Mouse (Mus musculus): ENCODE data around the gene Spdye4c. TPM values are rescaled to one million over a fixed set of nuclear protein-coding genes. Genes with fewer than 3 reads are reported as not detected.

Spdye4c gene
- not detected in 2 replicates for polyA plus RNA-seq (2015; fragmentation: Nextera tagmentation; extraction: Ambion mirVana)

- Histone ChIP-seq H3K4me3 (no peak within 1 kb of the TSS), H3K27ac (no peak within 1 kb of the TSS), H3K36me3 (no peaks in the 10 kb centered on the region), H3K4me1 (no peaks in the 10 kb centered on the region), H3K4me2 (no peak within 1 kb of the TSS), H3K9me3 (no peaks in the 10 kb centered on the region), H3K27me3 (no peaks in the 10 kb centered on the region), H3K9ac (no peak within 1 kb of the TSS)
- 93% methylated on average over 3 of the region's 3 CpGs for WGBS
- no peak for ATAC-seq (ENCODE audit: insufficient number of reproducible peaks, insufficient read depth, low FRiP score, low TSS enrichment, low read depth)
These were observed at the start of gene Spdye4c for GRCm38 (mm10) chr2:128590909-128591308. Gene Spdye4c (plus strand): TSS chr2:128591209.

DNA sequence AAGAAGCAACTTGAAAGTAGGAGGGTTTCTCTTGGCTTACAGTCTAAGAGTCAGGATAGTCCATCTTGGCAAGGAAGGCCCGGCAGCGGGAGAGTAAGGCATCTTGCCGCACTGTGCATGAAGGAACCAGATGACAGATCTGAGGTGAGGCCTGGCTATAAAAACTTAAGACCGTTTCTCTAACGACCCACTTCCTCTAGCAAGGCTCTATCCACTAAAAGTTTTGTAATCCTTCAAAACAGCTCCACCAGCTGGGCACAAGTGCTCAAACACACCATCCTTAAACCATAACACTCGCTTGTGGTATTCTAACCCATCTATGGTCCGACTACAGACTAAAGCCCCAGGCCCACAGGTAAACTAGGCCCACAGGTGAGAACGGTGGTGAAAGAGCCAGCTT lies 47.5 kb upstream of the Spdye4c start:
- no peaks in the 10 kb centered on the region for H3K36me3 ChIP-seq
- no peak overlapping the region for H3K4me2 ChIP-seq
- no peak overlapping the region for H3K4me3 ChIP-seq
- WGBS = 72% methylated on average over 8 of the region's 8 CpGs
- H3K27me3 ChIP-seq = no peaks in the 10 kb centered on the region
- no peak for ATAC-seq (ENCODE audit: insufficient number of reproducible peaks, insufficient read depth, low FRiP score, low TSS enrichment, low read depth)
- peaks cover 25% of the 10 kb centered on the region for H3K4me1 ChIP-seq
- no peak overlapping the region for H3K9ac ChIP-seq
- no peak overlapping the region for H3K27ac ChIP-seq
- no peaks in the 10 kb centered on the region for H3K9me3 ChIP-seq

DNA sequence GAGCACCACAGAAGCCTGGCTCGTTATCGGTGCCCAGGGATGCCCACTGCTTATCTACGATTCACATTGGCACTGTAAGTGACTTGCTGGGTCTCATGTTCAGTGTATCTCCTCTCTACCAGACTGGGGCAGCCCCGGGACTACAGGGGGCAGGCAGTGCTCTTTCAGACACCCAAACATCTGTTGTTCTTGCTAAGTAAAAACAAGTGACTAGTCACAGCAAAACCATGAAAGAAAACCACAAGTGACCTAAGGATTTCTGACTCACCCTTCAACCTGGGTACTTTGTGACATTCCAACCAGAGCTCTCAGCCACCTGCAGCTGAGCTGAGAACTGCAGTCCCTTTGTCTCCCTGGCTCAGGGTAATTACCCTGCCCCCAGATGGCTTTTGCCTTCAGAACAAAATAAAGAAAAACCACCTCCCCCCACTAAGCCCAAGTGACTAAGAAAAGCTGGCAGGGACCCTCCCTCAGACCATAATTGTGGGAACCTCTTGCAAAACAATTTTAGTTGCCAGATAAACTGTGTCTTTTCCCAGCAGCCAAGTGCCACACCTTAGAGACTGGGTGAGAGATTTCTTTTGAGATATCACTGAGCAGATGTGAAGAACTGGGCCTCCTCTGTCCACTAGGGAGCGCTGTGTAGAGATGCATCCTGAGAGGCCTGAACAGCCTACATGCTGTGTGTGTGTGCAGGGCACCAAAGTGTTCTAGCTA lies 46.4 kb upstream of the Spdye4c start:
- peaks cover 29% of the 10 kb centered on the region for H3K4me1 ChIP-seq
- H3K9me3 ChIP-seq = no peaks in the 10 kb centered on the region
- no peaks in the 10 kb centered on the region for H3K36me3 ChIP-seq
- peak; percentile 27; the same call in 1 of the 2 replicates for ATAC-seq (ENCODE audit: insufficient number of reproducible peaks, insufficient read depth, low FRiP score, low TSS enrichment, low read depth)
- H3K9ac ChIP-seq = no peak overlapping the region
- H3K4me2 ChIP-seq = no peak overlapping the region
- H3K27ac ChIP-seq = 0 out of 2 replicates have a peak overlapping the region, but pooled peaks have one; percentile 24
- H3K4me3 ChIP-seq = no peak overlapping the region
- 39% methylated on average over 5 of the region's 5 CpGs for WGBS
- no peaks in the 10 kb centered on the region for H3K27me3 ChIP-seq

- peaks cover 34% of the 10 kb centered on the region for H3K4me1 ChIP-seq
- H3K4me3 ChIP-seq = no peak overlapping the region
- no peak overlapping the region for H3K27ac ChIP-seq
- H3K27me3 ChIP-seq = no peaks in the 10 kb centered on the region
- H3K9ac ChIP-seq = no peak overlapping the region
- no peaks in the 10 kb centered on the region for H3K9me3 ChIP-seq
- 73% methylated on average over 7 of the region's 7 CpGs for WGBS
- no peaks in the 10 kb centered on the region for H3K36me3 ChIP-seq
- ATAC-seq (ENCODE audit: insufficient number of reproducible peaks, insufficient read depth, low FRiP score, low TSS enrichment, low read depth) = no peak
- H3K4me2 ChIP-seq = no peak overlapping the region
These were observed 45.6 kb upstream of the Spdye4c start for GRCm38 (mm10) chr2:128545447-128545846.

DNA sequence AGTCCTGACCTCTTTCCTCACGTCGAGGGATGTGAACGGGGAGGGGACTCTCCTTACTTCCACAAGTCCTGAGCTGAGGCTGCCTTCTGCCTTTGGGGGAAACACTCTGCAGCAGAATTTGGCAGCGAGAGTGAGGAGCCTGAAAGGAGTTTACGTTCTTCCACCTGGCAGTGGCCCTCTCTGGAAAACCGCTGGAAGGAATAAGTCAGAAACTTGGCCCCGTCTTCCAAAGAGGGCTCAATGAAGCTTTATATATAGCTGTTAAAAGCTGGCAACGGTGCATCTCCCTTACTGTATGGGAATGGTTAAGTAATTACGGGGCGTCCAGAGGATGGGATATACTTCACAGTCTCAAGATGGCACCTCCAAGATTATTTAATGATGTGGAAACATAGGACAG lies 43.9 kb upstream of the Spdye4c start:
- 61% methylated on average over 10 of the region's 10 CpGs for WGBS
- Histone ChIP-seq H3K36me3 (no peaks in the 10 kb centered on the region), H3K27ac (no peak overlapping the region), H3K4me1 (peaks cover 34% of the 10 kb centered on the region), H3K27me3 (no peaks in the 10 kb centered on the region), H3K4me2 (no peak overlapping the region), H3K9ac (no peak overlapping the region), H3K9me3 (no peaks in the 10 kb centered on the region), H3K4me3 (no peak overlapping the region)
- ATAC-seq (ENCODE audit: insufficient number of reproducible peaks, insufficient read depth, low FRiP score, low TSS enrichment, low read depth) = no peak

DNA sequence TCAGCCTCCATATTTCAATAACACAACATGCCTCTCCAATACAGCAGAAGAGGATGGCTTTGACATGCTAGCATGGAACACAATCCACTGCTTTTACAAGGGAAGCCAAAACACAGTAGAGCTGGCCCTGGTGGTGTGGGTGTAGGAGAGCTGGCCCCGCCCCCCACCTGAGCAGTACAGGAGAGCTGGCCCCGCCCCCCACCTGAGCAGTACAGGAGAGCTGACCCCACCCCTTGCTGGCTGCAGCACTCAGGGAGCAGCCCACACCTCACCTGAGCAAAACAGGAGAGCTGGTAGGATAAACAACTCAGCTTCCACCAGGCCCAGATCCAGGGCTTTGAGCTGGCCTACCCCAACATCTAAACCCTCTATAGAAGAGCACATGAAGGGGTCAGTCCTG lies 42.7 kb upstream of the Spdye4c start:
- H3K4me2 ChIP-seq = no peak overlapping the region
- peak; percentile 49; the same call in 1 of the 2 replicates for ATAC-seq (ENCODE audit: insufficient number of reproducible peaks, insufficient read depth, low FRiP score, low TSS enrichment, low read depth)

DNA sequence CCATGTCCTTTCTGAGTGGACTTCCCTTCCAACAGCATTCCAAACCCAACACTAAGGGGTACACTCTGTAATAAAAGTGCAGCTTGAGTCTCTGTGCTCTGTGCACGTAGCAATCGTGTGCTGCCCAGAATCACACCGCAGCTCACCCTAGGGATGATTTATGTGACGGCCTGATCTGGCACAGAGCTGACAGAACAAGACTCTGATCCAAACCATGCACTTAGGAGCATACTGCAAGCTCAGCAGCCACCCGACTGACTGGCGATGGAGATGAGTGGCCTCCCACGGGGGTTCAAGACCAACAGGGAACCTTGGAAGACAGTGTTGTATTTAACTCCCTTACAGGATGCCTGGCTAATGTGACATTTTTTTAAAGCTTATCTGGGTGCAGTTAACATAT lies 41.4 kb upstream of the Spdye4c start:
- H3K4me1 ChIP-seq = peaks cover 30% of the 10 kb centered on the region
- no peak; the same call in 1 of the 2 replicates for ATAC-seq (ENCODE audit: insufficient number of reproducible peaks, insufficient read depth, low FRiP score, low TSS enrichment, low read depth)
- 44% methylated on average over 7 of the region's 7 CpGs for WGBS
- no peaks in the 10 kb centered on the region for H3K36me3 ChIP-seq
- H3K9ac ChIP-seq = no peak overlapping the region
- H3K27me3 ChIP-seq = no peaks in the 10 kb centered on the region
- H3K4me3 ChIP-seq = no peak overlapping the region
- no peaks in the 10 kb centered on the region for H3K9me3 ChIP-seq
- H3K27ac ChIP-seq = no peak overlapping the region
- H3K4me2 ChIP-seq = no peak overlapping the region

More for the DNA sequence above, 42.7 kb upstream of the Spdye4c start:
- Histone ChIP-seq H3K9me3 (no peaks in the 10 kb centered on the region), H3K4me1 (peaks cover 34% of the 10 kb centered on the region), H3K4me3 (no peak overlapping the region), H3K27me3 (no peaks in the 10 kb centered on the region), H3K36me3 (no peaks in the 10 kb centered on the region), H3K9ac (no peak overlapping the region), H3K27ac (no peak overlapping the region)
- 38% methylated on average over 2 of the region's 2 CpGs for WGBS

GRCm38 (mm10) chr2:128549963-128550362 lies 41.0 kb upstream of the Spdye4c start:
- no peaks in the 10 kb centered on the region for H3K9me3 ChIP-seq
- ATAC-seq (ENCODE audit: insufficient number of reproducible peaks, insufficient read depth, low FRiP score, low TSS enrichment, low read depth) = 0 out of 2 replicates have a peak, but pooled peaks have one; percentile 15
- H3K4me2 ChIP-seq = no peak overlapping the region
- H3K27me3 ChIP-seq = no peaks in the 10 kb centered on the region
- no peak overlapping the region for H3K4me3 ChIP-seq
- H3K27ac ChIP-seq = no peak overlapping the region
- no peak overlapping the region for H3K9ac ChIP-seq
- no peaks in the 10 kb centered on the region for H3K36me3 ChIP-seq
- WGBS = 47% methylated on average over 6 of the region's 6 CpGs
- peaks cover 26% of the 10 kb centered on the region for H3K4me1 ChIP-seq

DNA sequence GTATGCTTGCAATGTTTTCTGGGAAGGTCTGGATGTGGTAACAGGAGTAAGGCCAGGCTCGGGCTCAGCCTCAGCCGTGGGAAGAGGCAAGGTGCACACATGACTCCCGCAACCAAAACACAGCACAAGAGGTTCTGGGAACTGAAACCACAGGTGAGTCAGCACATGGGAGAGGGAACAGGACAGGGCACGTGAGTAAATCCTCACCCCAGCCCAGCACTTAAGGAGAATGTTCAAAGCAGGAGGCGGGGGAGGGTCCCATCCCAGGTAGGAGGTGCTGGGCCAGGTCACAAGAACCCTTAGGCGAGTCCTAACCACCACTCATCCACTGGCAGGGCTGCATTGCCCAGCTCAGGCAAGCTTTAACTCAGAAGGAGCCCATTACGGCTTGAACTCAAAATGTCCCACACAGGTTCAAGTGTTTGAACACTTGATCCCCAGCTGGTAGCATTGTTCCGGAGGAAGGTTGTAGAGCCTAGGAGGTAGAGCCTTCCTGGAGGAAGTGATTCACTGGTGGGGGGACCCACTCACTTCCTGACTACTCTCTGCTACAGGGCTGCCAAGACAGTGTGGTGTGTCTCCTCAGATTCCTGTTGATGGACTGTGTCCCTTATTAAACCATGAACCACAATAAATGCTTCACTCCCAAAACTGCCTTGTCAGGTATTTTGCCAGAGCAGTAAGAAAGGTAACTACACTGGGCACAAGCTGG lies 38.8 kb upstream of the Spdye4c start:
- H3K4me3 ChIP-seq = no peak overlapping the region
- WGBS = 72% methylated on average over 8 of the region's 8 CpGs
- no peak for ATAC-seq (ENCODE audit: insufficient number of reproducible peaks, insufficient read depth, low FRiP score, low TSS enrichment, low read depth)
- no peaks in the 10 kb centered on the region for H3K9me3 ChIP-seq
- H3K36me3 ChIP-seq = no peaks in the 10 kb centered on the region
- no peak overlapping the region for H3K4me2 ChIP-seq
- no peak overlapping the region for H3K27ac ChIP-seq
- no peaks in the 10 kb centered on the region for H3K27me3 ChIP-seq
- peaks cover 18% of the 10 kb centered on the region for H3K4me1 ChIP-seq
- no peak overlapping the region for H3K9ac ChIP-seq

DNA sequence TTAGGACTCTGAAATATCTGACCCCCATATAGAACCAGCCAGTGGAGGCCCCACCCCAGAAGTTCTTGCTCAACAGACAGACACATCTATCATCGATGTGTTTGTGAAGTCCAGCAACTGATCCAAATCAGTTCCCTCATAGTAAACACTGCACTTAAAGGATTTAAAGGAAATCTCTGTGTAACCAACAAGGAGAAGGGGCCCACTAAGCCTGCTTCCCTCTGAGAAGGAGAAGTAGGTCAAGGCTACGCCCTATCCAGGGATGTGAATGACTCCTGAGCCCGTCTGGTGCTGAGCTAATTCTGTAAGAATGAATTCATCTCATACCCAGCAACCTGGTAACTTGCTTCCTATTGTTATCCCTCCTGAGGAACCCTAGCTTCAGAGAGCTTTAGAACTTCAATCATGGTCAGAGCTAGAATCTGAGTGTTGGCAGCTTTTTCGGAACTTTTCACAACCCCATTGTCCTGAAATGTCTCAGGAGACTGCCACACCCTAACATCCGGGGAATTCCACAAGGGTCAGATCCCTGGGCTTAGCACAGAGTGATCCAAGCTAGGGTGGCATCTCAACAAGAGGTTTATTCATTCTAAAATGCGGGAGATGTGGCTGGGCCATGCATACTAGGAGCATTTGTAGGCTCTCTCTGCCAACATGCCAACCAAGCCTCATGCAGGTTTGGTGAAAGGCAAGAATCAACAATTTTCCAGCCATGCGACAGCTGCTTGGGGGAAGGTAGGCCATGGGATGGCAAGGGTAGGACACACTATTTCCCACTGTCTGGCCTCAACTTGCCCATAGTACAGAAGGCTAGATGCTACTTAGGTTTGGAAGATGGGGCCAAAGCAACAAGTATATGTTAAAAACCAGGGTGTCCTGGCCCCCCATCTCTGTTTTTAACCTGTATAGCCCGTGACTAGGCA lies 38.0 kb upstream of the Spdye4c start:
- Histone ChIP-seq H3K9me3 (no peaks in the 10 kb centered on the region), H3K9ac (no peak overlapping the region), H3K4me1 (peaks cover 13% of the 10 kb centered on the region), H3K4me2 (no peak overlapping the region), H3K27ac (no peak overlapping the region), H3K27me3 (no peaks in the 10 kb centered on the region), H3K36me3 (no peaks in the 10 kb centered on the region), H3K4me3 (no peak overlapping the region)
- ATAC-seq (ENCODE audit: insufficient number of reproducible peaks, insufficient read depth, low FRiP score, low TSS enrichment, low read depth) = no peak
- 85% methylated on average over 8 of the region's 8 CpGs for WGBS

- no peak for ATAC-seq (ENCODE audit: insufficient number of reproducible peaks, insufficient read depth, low FRiP score, low TSS enrichment, low read depth)
- 72% methylated on average over 9 of the region's 9 CpGs for WGBS
- Histone ChIP-seq H3K9me3 (no peaks in the 10 kb centered on the region), H3K36me3 (no peaks in the 10 kb centered on the region), H3K4me1 (no peaks in the 10 kb centered on the region; the same call in 1 of the 2 replicates), H3K4me2 (no peak overlapping the region), H3K9ac (no peak overlapping the region), H3K27me3 (no peaks in the 10 kb centered on the region), H3K27ac (no peak overlapping the region), H3K4me3 (no peak overlapping the region)
These were observed 35.9 kb upstream of the Spdye4c start for GRCm38 (mm10) chr2:128555082-128555481.
